Mouse (Mus musculus) ovary, adult 18-20 months (tissue): Measurements from ENCODE around the gene Dhx40.
"Not testable (repeated sequence)": the region's sequence is repeated elsewhere in the genome, so short reads cannot be mapped to it uniquely, and the experiment has no call there.

ENCODE experiments used
- DNase-seq: peaks from one replicate; pipeline ENCODE4 v3.0.0; 2022; ENCODE audit warnings: low spot score, mixed read lengths

Gene Dhx40

DNA sequence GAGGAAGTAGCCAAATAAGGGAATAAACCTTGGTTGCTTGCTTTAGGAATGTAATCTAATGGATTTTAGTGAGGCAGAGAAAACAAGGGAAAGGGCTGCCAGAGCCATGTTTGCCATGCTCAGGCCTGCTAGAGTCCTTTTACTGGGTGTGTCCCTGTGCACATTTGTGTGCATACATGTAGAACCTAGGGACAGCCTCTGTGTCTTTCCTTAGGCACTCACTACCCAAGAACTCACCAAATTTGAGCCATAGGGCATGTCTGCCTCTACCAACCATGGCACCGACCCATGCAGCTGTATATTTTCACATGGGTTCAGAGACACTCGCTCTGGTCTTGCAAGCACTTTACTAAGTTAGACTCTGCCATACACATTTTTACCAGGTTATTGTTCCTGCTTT lies 11.4 kb upstream of the Dhx40 start:
- no peak for DNase-seq

DNA sequence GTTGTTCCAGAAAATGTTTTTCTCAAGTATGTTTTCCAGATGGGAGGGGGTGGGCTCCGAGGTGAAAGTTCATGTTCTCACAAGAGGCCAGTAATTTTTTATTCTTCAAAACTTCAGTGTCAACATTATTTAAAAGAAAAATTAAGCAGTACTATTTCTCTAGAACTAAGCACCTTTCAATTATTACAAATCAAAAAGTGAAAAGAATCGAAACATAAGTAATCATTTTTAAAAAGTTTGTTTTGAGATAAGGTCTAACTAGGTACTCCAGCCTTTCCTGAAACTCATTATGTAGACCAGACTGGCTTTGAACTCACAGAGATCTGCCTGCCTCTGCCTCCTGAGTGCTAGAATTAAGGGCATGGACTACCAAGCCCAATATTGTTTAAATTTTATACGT lies 8.7 kb upstream of the Dhx40 start:
- not testable (repeated sequence) for DNase-seq

DNA sequence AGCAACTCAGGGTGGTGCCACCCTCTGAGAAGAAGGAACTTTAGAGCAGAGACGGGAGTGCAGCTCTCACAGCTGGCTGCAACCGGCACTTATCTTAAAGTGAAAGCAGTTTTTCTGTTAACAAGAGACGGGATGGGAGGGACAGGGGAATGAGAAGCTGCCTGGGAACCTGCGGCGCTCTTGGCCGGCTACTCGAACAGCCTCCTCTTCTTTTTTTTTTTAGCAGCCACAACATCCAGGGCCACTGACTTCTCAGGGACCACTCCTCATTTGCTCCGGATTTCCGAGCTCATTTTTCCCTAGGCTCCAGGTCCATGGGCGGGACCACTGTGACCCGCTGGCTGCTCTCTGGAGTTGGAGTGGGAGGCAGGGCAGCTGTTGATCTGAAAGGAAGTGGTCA lies 6.9 kb upstream of the Dhx40 start:
- not testable (repeated sequence) for DNase-seq

- not testable (repeated sequence) for DNase-seq
Observed at GRCm38 (mm10) chr11:86813256-86813655, 5.7 kb upstream of the Dhx40 start.

GRCm38 (mm10) chr11:86811326-86811630 lies 3.7 kb upstream of the Dhx40 start:
- DNase-seq: no peak

GRCm38 (mm10) chr11:86810572-86811325 lies 3.2 kb upstream of the Dhx40 start:
- no peak for DNase-seq

- DNase-seq: no peak
Observed at GRCm38 (mm10) chr11:86809828-86810227, 2.3 kb upstream of the Dhx40 start.

DNA sequence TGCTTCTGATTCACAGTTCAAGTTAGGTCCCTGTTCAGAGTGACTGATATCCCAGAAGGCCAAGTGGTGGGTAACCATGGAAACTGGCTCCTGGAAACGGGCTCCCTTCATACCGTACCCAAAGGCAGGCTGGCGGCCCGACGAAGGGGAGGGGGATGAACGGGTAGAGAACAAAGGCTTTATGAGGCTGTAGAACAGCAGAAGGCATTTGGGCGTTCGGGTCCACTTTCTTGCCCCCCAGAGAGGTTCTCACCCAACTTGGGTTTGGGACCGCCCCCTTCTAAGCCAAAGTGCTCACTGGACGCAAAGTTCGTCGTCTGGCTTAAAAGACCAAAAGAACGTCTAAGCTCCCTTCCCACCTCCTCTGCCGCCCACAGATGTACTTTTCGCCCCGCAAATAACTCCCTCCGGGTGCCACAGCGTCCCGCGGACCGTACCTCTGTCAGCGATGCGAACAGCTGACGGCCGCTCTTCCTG lies 507 bp downstream of the Dhx40 start:
- peak; percentile 51 for DNase-seq

- no peak for DNase-seq
Observed at GRCm38 (mm10) chr11:86794161-86794560, 13.4 kb downstream of the Dhx40 start.

GRCm38 (mm10) chr11:86787436-86787835 lies 20.1 kb downstream of the Dhx40 start:
- not testable (repeated sequence) for DNase-seq

DNA sequence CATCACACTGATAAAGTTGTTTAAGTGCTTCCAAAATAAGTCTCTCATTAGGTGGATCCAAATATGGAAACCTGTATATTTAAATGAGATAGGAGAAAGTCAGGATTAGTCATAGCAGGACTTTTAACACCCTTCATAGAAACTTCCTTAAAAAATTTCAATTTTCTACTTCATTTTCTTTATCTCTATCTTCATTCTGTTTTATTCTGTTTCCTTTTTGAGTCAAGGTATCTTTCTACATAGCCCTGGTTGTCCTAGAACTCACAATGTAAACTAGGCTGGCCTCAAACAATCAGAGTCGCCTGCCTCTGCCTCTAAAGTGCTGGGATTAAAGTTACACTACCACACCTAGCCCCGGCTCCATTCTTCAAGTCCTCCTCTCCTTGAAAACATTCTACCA lies 21.8 kb downstream of the Dhx40 start:
- no peak for DNase-seq

GRCm38 (mm10) chr11:86769884-86770283 lies 37.7 kb downstream of the Dhx40 start:
- DNase-seq: no peak

- DNase-seq: no peak
Observed at GRCm38 (mm10) chr11:86764501-86764900, 43.0 kb downstream of the Dhx40 start.

DNA sequence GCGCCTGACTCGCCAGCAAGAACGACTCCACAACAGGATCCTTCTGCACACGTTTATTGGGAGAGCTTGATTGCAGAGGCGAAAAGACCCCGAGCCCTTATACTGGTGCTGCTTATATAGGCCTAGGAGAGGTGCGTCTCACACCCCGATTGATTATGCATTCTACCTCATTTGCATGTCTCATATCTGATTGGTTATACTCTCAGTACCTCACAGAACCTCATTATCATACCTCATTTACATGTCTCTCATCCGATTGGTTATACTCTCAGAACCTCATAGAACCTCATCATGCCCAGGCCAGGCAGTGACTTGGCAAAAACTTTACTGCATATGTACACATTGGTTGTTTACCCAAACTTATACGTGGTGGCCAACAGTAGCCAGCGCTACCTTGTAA lies 44.4 kb downstream of the Dhx40 start:
- not testable (repeated sequence) for DNase-seq

DNA sequence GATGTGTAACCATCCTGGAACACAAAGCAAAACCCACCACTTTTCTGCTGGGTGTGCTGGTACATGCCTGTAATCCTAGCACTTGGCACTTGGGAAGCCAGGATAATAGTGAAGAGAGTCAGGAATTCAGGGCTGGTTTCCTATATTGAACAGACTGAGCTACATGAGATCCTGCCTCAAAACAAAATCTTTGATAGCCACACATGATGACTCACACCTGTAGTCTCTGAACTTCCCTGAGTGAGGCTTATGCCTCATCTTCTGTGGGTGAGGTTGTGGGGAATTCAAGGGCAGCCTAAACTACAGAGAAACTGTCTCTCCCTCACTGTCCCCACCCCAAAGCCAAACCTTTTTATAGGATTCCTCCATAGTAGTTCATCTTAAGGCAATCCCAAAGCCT lies 47.2 kb downstream of the Dhx40 start:
- DNase-seq: no peak

GRCm38 (mm10) chr11:86759886-86760285 lies 47.7 kb downstream of the Dhx40 start:
- no peak for DNase-seq

DNA sequence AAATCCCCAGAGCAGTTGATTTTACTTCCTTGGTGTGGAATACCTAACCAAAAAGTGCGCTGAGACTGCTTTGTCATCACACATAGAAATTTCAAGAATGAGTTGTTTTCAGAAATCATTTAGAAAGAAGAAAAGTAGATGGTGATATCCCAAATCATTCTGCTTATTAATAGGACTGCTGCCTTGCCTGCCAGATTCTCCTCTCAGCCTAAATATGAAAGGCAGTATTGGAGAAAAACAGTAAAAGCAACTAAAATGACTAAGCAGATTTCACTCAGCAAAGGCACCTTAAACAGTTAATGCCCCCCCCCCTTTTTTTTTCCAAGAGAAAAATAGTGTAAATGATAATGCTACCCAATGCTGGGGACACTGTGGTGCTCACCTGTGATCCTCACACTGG lies 48.3 kb downstream of the Dhx40 start:
- no peak for DNase-seq

DNA sequence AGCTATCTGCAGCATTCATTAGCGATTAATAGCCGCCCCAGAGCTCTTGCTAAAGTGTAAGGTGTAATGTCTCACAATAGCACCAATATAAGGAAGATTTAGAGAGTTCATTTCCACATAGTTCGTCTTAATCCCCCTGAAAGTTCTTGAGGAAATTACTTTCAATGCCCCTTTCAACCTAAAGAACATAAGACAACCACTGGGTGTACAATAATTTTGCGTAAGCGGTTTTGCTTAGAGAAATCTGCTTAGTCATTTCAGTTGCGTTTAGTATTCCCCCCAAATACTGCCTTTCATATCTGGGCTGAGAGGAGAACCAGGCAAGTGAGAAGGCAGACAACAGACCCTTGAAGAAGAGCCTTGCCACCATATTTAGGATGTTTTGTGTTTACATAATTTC lies 49.0 kb downstream of the Dhx40 start:
- no peak for DNase-seq

DNA sequence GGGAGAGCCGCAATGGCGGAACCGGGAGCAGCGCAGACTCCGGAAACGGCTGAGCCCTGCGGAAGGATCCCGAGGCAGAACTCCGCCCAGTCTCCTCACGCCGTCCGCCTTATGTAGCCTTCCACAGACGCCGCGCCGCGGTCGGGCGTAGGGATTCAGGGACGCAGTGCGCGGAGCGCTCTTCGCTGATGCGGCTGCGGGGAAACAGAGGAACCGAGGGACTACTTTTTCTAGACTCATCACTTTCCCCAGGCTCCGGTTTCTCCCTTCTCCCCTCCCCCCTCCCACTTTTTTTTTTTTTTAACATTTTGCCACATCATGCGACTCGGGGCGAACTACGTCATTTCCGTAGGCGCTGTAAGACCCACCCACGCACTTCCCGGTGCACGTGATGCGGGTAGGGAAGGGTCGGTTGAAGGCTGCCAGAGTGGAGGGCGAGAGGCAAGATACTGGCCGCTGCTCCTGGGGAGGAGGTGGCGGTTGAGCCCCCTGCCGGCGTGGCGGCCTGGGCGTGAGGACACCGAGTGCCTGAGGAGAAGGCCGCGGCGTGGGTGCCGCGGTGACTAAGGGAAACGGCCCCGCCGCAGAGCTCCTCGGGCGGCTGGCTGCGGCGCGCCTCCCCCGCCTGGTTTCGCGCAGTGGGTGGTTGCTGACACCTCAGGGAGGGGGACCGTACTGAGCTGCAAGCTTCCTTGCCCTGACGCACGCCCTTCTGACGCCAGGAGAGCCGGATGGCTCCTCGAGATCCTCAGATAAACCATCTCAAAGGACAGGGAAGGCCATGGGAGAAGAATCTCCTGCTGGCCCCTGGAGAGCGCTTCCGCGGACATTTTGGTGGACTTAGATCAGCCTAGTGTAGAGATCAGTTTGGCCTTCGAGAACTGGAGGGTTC lies 49.8 kb downstream of the Dhx40 start, which contains the start of gene Cltc:
Gene Cltc, minus strand, starts transcription at position 86 of the 892 bp plus-strand sequence.
- DNase-seq: peak; percentile 97

- no peak for DNase-seq
Observed at GRCm38 (mm10) chr11:86757142-86757479, 50.4 kb downstream of the Dhx40 start.

- DNase-seq: peak; percentile 13
Observed at GRCm38 (mm10) chr11:86756156-86757141, 51.1 kb downstream of the Dhx40 start.

DNA sequence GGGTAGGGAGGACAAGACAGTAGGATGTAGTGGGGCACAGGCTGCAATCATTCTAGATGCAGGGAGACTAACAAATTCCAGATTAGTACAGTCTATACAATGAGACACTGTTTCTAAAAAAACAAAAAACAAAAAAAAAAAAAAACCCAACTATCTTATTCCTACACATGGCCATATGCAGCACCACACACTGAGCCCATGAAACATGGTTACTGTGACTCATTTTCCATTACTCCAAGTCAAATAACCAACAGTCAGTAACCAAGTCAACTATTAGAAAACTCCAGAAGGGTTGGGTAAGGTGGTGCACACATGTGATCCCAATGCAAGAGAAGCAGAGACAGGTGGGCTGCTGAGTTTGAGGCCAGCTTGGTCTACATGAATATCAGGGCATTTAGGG lies 55.1 kb downstream of the Dhx40 start:
- DNase-seq: no peak
